Mouse (Mus musculus): ENCODE data around the gene Dpagt1.

The Dpagt1 gene

GRCm38 (mm10) chr9:44379054-44379834 lies 53.4 kb downstream of the Dpagt1 start, which contains the start of gene Hyou1:
Gene Hyou1 (plus strand): TSS chr9:44379490.
- peak; percentile 86 for DNase-seq (ENCODE audit: low read depth)

GRCm38 (mm10) chr9:44379862-44380261 lies 54.0 kb downstream of the Dpagt1 start:
- no peak for DNase-seq (ENCODE audit: low read depth)

Data from fibroblast of lung, adult 2 months (primary cell).